Mouse (Mus musculus) heart, embryonic 12.5 days (tissue): ENCODE measurements around the gene Bex4. TPM values are rescaled to one million over a fixed set of nuclear protein-coding genes. Genes with fewer than 3 reads are reported as not detected.
A peak's percentile ranks its signal among the peaks of the same experiment; 100 is the strongest.
"Not testable (repeated sequence)": the region's sequence is repeated elsewhere in the genome, so short reads cannot be mapped to it uniquely, and the experiment has no call there.

Experiments
- ATAC-seq: fragments of 200-750 bp; cut with Nextera tagmentation; 2 replicates; pipeline ENCODE4 v1.8.0; 2017; ENCODE audit warnings: moderate TSS enrichment, moderate library complexity; ENCODE audit not compliant: insufficient number of reproducible peaks, low FRiP score
- H3K27ac ChIP-seq: fragments of 300-500 bp; sonication (generic); 2 replicates; pipeline ENCODE4 v1.5.1; 2016; ENCODE audit warnings: mild to moderate bottlenecking, moderate library complexity; ENCODE audit not compliant: poor library complexity, severe bottlenecking
- H3K27me3 ChIP-seq: fragments of 300-500 bp; sonication (generic); replicated peaks from 2 replicates; pipeline ENCODE4 v1.6.1; 2016; ENCODE audit warnings: mild to moderate bottlenecking, moderate library complexity
- H3K36me3 ChIP-seq: fragments of 300-500 bp; sonication (generic); 2 replicates; pipeline ENCODE4 v1.6.1; 2016; ENCODE audit warnings: mild to moderate bottlenecking, moderate library complexity
- H3K4me1 ChIP-seq: fragments of 300-500 bp; sonication (generic); replicated peaks from 2 replicates; pipeline ENCODE4 v1.6.1; 2016; ENCODE audit warnings: mild to moderate bottlenecking
- H3K4me2 ChIP-seq: fragments of 300-500 bp; sonication (generic); 2 replicates; pipeline ENCODE4 v1.6.1; 2016; ENCODE audit warnings: mild to moderate bottlenecking, moderate library complexity
- H3K4me3 ChIP-seq: fragments of 300-500 bp; sonication (generic); 2 replicates; pipeline ENCODE4 v1.5.1; 2016; ENCODE audit warnings: mild to moderate bottlenecking
- H3K9ac ChIP-seq: fragments of 300-500 bp; sonication (generic); 2 replicates; pipeline ENCODE4 v1.6.1; 2016; ENCODE audit warnings: mild to moderate bottlenecking, moderate library complexity
- H3K9me3 ChIP-seq: fragments of 300-500 bp; sonication (generic); replicated peaks from 2 replicates; pipeline ENCODE4 v1.6.1; 2016; ENCODE audit warnings: mild to moderate bottlenecking, moderate library complexity
- WGBS: fragments of 180-500 bp; shearing (Covaris S2); methylation state at CpG from one replicate; pipeline ENCODE4 v1.1.7; 2016; 5-methylcytosine and 5-hydroxymethylcytosine counted together
- polyA plus RNA-seq: library from polyadenylated mRNA; unstranded; fragments of >200 nt; fragmentation: Nextera tagmentation; extraction: Ambion mirVana; gene quantifications from 2 replicates; pipeline ENCODE4 v1.2.1, GENCODE M21; 2016

Bex4 gene
- polyA plus RNA-seq, 1 experiment from 2014 or later, result 216 TPM

DNA sequence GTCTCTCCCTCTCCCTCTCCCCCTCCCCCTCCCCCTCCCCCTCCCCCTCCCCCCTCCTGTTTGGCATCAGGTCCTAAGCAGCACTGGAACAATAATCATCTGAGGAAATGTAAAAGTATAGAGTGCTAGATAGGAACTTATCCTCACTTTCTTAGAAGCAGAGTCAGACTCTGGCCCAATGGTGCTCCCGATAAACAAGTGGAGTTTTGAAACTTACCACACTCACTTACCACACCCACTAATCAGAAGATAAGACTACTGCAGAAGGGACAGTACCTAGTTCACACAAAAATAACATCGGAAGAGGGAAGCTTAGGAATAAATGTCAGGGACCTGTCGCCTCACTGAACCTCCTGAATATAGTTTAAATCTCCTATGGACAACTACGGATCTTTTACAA, 3.2 kb upstream of the Bex4 start:
- Histone ChIP-seq H3K9me3 (no peaks in the 10 kb centered on the region), H3K9ac (no peak overlapping the region), H3K27ac (no peak overlapping the region), H3K36me3 (no peaks in the 10 kb centered on the region), H3K27me3 (no peaks in the 10 kb centered on the region), H3K4me1 (no peaks in the 10 kb centered on the region), H3K4me2 (no peak overlapping the region), H3K4me3 (no peak overlapping the region)
- peak; percentile 54; the same call in 1 of the 2 replicates for ATAC-seq
- WGBS, result 74% methylated on average over 4 of the region's 4 CpGs

DNA sequence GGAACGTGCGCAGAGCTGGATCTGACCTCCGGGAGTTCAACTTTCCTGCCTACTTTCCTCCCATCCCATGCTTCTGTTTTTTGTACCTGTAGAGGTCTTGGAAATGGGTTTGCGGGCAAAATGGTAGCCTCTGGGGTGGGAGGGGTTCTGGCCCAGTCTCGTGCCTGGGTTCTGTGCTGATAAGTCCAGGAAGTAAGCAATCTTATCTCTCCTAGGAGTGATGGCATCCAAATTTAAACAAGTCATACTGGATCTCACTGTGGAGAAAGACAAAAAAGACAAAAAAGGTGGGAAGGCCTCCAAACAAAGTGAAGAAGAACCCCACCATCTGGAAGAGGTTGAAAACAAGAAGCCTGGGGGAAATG, 826 bp downstream of the Bex4 start:
- H3K4me1 ChIP-seq, ATAC-seq, H3K36me3 ChIP-seq, H3K9me3 ChIP-seq, H3K27ac ChIP-seq, H3K27me3 ChIP-seq: not testable (repeated sequence)
- 31% methylated on average over 5 of the region's 5 CpGs for WGBS
- H3K9ac ChIP-seq, result peak overlapping the region; percentile 68
- H3K4me2 ChIP-seq, result peak overlapping the region; percentile 65
- H3K4me3 ChIP-seq, result peak overlapping the region; percentile 55

DNA sequence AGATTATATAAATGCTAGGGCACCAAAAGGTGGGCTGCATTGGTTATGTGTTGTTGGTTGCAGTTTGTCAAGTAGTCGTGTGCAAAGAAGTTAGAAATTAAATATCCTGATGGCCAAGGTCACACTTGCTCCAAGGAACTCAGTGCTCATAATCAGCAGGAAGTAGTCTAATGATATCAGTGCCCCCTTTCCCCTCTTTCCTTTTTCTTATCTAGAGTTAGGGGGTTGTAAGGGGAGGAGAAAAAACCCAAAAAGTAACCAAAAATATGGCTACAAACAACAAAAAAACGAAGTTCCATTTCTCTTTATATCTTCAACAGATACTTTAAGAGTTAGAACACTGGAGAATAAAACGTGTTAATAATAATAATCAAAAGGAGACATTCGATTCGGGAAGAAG, 2.6 kb downstream of the Bex4 start:
- no peaks in the 10 kb centered on the region for H3K36me3 ChIP-seq
- H3K4me3 ChIP-seq, result no peak overlapping the region
- H3K27ac ChIP-seq, result no peak overlapping the region
- H3K4me1 ChIP-seq, result no peaks in the 10 kb centered on the region
- no peak for ATAC-seq
- WGBS, result 75% methylated on average over 5 of the region's 5 CpGs
- H3K9ac ChIP-seq, result no peak overlapping the region
- no peaks in the 10 kb centered on the region for H3K9me3 ChIP-seq
- H3K4me2 ChIP-seq, result no peak overlapping the region
- no peaks in the 10 kb centered on the region for H3K27me3 ChIP-seq

DNA sequence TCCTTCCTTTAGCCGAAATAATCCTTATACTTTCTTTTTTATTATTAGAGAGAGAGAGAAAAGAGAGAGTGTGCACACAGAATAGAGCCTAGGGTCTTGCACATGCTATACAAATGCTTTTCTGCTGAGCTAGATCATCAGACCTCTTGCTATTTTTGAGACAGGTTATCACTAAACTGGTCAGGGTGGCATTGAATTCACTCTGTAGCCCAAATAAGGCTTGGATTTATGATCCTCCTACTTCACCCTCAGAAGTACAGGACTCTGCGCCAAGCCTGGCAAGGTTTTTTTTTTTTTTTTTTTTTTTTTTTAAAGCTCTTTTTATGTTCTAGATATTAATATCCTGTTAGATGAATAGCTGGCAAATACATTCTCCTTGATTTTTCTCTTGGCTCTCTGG, 4.9 kb downstream of the Bex4 start:
- H3K27ac ChIP-seq, result peak overlapping the region; percentile 79
- no peaks in the 10 kb centered on the region for H3K4me1 ChIP-seq
- peak; percentile 7; the same call in 1 of the 2 replicates for ATAC-seq
- no peak overlapping the region for H3K4me3 ChIP-seq
- no peaks in the 10 kb centered on the region for H3K36me3 ChIP-seq
- no peaks in the 10 kb centered on the region for H3K9me3 ChIP-seq
- H3K27me3 ChIP-seq, result no peaks in the 10 kb centered on the region
- peak overlapping the region; percentile 45 for H3K4me2 ChIP-seq
- 41% methylated on average over 2 of the region's 2 CpGs for WGBS
- no peak overlapping the region for H3K9ac ChIP-seq

DNA sequence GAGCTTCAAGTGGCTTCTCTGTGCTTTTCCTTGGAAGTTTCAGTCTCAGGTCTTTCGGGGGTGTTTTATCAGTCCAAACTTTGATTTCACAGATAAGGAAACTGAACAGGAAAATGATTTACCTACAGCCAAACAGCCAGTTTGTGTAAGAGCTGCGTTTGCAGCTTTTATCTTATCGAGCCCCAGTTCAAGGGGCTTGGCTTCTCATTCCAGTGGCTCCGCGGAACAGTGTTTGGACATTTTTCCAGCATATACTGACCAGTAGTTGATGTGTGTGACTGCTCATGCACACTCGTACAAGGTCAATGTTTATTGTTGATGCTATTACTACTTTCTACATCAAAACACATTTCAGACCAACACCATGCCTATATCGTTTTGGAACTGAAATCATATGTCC, 5.4 kb downstream of the Bex4 start:
- ATAC-seq, result no peak
- Histone ChIP-seq H3K27me3 (no peaks in the 10 kb centered on the region), H3K4me1 (no peaks in the 10 kb centered on the region), H3K27ac (peak overlapping the region; percentile 79), H3K9me3 (no peaks in the 10 kb centered on the region), H3K4me3 (no peak overlapping the region), H3K4me2 (peak overlapping the region; percentile 45), H3K36me3 (no peaks in the 10 kb centered on the region), H3K9ac (no peak overlapping the region; the same call in 1 of the 2 replicates)
- 30% methylated on average over 7 of the region's 7 CpGs for WGBS

DNA sequence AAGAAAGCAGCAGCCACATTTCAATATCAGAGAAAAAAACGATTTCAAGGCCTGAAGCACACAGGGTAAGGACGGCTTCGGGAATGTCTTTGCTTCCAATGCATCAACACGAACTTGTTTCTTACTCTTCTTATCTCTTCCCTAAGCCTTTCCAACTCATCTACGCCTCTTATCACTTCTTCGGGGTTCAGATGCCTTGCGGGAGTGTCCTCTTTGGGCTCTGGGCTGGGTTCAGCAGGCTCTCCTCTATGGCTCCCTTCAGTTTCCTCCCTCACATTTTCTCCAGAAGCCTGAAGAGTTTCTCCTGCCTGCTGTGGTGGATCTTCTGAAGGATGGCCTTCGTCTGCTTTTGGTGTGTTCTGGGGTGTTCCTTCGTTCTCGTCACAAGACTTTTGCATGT, 31.8 kb downstream of the Bex4 start:
- Histone ChIP-seq H3K4me1 (no peaks in the 10 kb centered on the region), H3K27me3 (no peaks in the 10 kb centered on the region), H3K9me3 (no peaks in the 10 kb centered on the region), H3K27ac (peak overlapping the region; percentile 96), H3K4me3 (peak overlapping the region; percentile 71), H3K9ac (peak overlapping the region; percentile 71), H3K36me3 (no peaks in the 10 kb centered on the region; the same call in 1 of the 2 replicates), H3K4me2 (peak overlapping the region; percentile 77)
- 0 out of 2 replicates have a peak, but pooled peaks have one; percentile 47 for ATAC-seq
- WGBS, result 35% methylated on average over 10 of the region's 10 CpGs

DNA sequence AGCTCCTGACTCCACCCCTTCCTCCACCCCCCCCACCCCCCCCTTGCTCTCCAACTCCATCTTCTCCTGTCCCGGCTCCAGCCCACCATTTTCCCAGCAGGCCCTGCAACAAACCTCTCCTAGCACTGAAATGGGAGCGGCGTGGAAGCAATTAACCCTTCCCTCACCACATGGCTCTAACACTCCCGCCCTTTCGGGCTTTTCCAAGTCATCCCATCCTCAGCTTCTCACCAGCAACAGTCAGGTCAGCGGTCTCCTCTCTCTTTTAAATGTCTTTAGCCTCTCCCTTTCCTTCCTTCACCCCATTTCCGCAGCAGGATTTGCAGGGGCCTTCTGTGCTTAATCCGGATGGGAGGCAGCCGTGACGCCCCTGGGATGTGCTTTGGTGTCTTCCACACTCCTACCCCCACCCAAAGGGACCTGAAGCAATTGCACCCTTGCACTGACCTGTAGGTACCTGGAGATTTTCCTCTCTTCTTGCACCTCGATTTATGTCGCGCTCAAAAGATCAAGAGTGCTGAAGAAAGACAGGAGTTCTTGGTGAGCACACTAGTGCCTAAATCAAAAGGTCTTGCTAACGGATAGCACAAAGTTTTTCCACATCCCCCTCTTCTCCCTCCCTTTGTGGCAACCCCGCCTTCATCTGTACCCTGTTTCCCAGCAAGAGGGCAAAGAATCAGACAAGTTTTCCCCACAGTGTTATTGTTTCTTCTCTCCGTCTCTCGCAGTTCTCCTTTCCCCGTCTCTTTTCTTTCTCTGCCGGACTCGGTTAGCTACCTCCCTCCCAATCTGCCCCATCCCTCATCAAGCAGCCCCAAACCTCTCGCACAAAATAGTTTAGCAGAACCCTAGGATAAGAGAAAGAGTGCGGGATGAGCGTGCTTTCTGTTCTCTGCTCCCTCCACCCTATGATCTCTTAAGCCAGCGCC, 32.7 kb downstream of the Bex4 start:
- Histone ChIP-seq H3K4me3 (peak overlapping the region; percentile 71), H3K36me3 (no peaks in the 10 kb centered on the region; the same call in 1 of the 2 replicates), H3K9ac (peak overlapping the region; percentile 89), H3K4me1 (no peaks in the 10 kb centered on the region), H3K4me2 (peak overlapping the region; percentile 77), H3K27me3 (no peaks in the 10 kb centered on the region), H3K27ac (peak overlapping the region; percentile 96), H3K9me3 (no peaks in the 10 kb centered on the region)
- WGBS, result 12% methylated on average over 24 of the region's 24 CpGs
- peak; percentile 65; the same call in 1 of the 2 replicates for ATAC-seq

DNA sequence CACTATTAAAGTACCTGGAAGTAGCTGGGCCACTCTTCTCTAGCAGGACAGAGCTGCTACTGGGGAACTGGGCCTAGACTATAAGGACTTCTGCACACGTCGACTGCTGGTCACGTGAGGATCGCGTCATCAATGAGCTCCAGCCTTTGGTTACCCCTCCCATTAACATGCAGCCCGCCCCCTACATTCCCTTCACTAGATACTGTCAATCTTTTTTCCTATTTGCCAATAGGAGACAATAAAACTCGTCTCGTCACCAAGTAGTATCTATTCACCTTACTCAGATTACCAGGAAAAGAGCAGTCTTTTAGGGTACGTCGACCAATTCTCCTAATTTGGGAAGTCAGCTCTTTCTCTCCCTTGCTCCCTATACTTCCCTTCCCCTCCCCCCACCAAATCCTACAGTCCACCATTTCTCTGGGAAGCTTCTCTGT, 33.3 kb downstream of the Bex4 start, which contains the start of gene Tceal8:
Gene Tceal8, minus strand, starts transcription at position 225 of the 434 bp plus-strand sequence.
- no peaks in the 10 kb centered on the region for H3K27me3 ChIP-seq
- no peaks in the 10 kb centered on the region for H3K4me1 ChIP-seq
- WGBS, result 13% methylated on average over 10 of the region's 10 CpGs
- peak within 1 kb of the TSS; percentile 77 for H3K4me2 ChIP-seq
- H3K9ac ChIP-seq, result peak within 1 kb of the TSS; percentile 89
- peak within 1 kb of the TSS; percentile 96 for H3K27ac ChIP-seq
- H3K9me3 ChIP-seq, result no peaks in the 10 kb centered on the region
- ATAC-seq, result peak; percentile 94
- peak within 1 kb of the TSS; percentile 71 for H3K4me3 ChIP-seq
- no peaks in the 10 kb centered on the region; the same call in 1 of the 2 replicates for H3K36me3 ChIP-seq

DNA sequence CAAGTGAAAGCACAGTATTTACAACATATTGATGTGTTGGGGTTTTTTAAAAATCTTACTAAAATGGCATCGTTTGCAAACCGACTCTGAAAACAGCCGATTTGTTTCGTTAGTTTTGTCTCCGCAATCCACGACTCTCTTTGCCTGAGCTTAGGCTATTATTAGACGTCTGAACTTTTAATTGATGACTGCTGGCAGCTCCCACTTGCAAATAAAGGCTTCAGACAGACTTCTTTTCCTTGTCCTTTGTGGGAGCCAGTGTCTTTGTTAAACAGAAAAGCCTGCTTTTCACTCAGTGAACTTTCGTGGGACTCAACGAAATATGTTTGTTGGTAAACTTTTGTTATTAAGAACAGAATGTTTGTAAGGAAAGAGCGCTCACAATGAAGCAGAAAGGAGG, 34.0 kb downstream of the Bex4 start:
- H3K9ac ChIP-seq, result no peak overlapping the region
- WGBS, result 31% methylated on average over 10 of the region's 10 CpGs
- peak overlapping the region; percentile 60 for H3K27ac ChIP-seq
- no peaks in the 10 kb centered on the region for H3K9me3 ChIP-seq
- peak overlapping the region; percentile 55 for H3K4me2 ChIP-seq
- no peaks in the 10 kb centered on the region for H3K4me1 ChIP-seq
- no peaks in the 10 kb centered on the region; the same call in 1 of the 2 replicates for H3K36me3 ChIP-seq
- H3K27me3 ChIP-seq, result no peaks in the 10 kb centered on the region
- ATAC-seq, result no peak
- H3K4me3 ChIP-seq, result peak overlapping the region; percentile 71

DNA sequence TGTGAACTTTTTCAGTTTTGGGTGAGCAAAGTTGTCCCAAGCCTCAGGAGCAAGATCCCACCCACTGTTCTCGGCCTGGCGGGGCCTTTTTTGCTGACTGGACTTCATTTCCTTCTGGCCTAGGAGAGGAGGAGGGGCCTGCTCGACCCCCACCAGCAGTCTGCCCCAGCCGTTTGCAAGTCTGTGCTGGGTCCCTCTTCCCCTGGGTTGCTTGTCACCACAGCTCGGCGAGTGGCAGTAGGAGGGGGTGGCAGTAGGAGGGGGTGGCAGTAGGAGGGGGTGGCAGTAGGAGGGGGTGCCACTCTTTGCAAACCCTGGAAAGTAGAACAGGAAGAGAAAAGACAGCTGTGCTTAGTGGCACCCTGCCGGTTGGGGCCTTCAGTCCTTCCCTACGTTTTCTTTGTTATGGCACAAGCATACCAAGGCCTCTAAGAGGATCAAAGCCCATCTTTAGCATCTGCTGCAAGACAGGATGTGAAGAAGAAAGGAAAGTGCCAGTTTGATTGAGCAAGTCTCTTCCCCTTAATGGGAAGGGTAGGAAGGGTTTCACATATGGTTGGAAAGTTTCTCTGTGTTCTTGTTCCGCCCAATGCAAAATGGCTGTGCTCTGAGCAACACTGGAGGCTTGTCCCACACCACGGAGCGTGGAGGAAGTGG, 42.2 kb downstream of the Bex4 start:
- 25% methylated on average over 11 of the region's 11 CpGs for WGBS
- ATAC-seq, result no peak
- no peaks in the 10 kb centered on the region for H3K36me3 ChIP-seq

DNA sequence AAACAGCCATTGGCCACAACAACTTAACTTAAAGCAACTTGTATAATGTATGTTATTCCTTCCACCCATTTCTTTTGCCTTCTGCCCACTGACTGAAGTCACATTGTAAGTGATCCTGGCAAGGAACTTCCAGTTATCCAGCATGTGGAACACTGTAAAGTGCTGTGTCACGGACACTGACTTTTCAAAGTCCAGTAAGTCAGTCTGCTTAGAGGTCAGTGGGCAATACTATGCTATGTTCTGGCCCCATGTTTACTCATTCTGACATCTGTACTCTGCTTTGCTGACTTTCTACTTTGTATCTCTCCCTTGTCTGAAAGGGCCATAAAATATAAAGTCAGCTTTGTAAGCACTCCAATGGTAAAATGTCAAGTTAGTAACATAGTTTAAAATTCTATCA, 44.3 kb downstream of the Bex4 start:
- no peak overlapping the region for H3K4me3 ChIP-seq
- WGBS, result 70% methylated on average over 1 of the region's 1 CpGs
- no peaks in the 10 kb centered on the region for H3K9me3 ChIP-seq
- H3K4me2 ChIP-seq, result no peak overlapping the region
- no peak overlapping the region for H3K27ac ChIP-seq
- ATAC-seq, result no peak
- H3K9ac ChIP-seq, result no peak overlapping the region
- H3K4me1 ChIP-seq, result peaks cover 6% of the 10 kb centered on the region; the same call in 1 of the 2 replicates
- no peaks in the 10 kb centered on the region for H3K27me3 ChIP-seq
- no peaks in the 10 kb centered on the region for H3K36me3 ChIP-seq

More for the DNA sequence above, 42.2 kb downstream of the Bex4 start:
- H3K9ac ChIP-seq, result no peak overlapping the region
- peaks cover 6% of the 10 kb centered on the region; the same call in 1 of the 2 replicates for H3K4me1 ChIP-seq
- H3K27ac ChIP-seq, result no peak overlapping the region
- no peaks in the 10 kb centered on the region for H3K9me3 ChIP-seq
- H3K4me3 ChIP-seq, result no peak overlapping the region
- H3K27me3 ChIP-seq, result no peaks in the 10 kb centered on the region
- peak overlapping the region; percentile 16; the same call in 1 of the 2 replicates for H3K4me2 ChIP-seq
